Mouse (Mus musculus) neutrophil, adult 59 days (primary cell): ENCODE measurements around the gene Dcn. TPM values are rescaled to one million over a fixed set of nuclear protein-coding genes. Genes with fewer than 3 reads are reported as not detected.

ENCODE experiments used
- total RNA-seq, 2 experiments: library from RNA; stranded (reverse); gene quantifications; 1 replicate in 1 of 2; 2 replicates in 1 of 2; pipeline ENCODE4 v1.2.4; 2023

The Dcn gene
- 1 to 10 TPM in 1 of 2 experiments, under 1 TPM in 1; 0.84 to 1.8 TPM for total RNA-seq

DNA sequence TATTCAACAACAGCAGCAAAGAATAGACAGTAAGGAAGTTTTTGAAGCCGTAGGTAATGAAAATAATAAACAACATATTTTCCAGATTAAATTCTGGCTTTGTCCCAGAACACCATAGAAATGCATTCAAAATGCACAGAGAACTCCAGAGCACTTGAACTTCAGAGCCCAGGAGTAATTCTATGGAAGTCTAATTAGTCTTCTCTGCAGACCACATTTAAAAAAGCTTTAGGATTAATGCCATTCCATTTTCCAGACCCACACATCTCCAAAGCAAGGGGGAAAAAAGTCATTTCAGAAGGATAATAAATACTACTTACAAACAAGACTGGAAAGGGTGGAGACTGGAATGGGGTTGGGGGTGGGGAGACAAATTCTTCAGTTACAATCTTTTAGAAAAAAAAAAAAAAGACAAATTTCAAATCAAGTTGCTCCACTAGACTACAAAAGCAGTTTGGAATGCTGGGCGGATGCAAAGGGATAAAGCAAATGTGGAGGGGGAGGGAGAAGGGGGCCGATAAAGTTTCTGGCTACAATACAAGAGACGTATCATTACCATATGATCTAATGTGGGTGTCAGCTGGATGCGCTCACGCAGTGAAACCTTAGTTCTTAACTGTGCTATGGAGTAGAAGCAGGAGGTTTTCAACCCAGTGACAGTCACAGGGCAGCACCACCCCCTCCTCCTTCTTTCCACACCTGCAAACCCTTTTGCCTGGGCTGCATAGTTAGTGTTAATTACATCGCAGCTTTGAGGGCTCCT is at the start of gene Dcn:
Gene Dcn, plus strand, starts transcription at position 606 of the 763 bp plus-strand sequence.

DNA sequence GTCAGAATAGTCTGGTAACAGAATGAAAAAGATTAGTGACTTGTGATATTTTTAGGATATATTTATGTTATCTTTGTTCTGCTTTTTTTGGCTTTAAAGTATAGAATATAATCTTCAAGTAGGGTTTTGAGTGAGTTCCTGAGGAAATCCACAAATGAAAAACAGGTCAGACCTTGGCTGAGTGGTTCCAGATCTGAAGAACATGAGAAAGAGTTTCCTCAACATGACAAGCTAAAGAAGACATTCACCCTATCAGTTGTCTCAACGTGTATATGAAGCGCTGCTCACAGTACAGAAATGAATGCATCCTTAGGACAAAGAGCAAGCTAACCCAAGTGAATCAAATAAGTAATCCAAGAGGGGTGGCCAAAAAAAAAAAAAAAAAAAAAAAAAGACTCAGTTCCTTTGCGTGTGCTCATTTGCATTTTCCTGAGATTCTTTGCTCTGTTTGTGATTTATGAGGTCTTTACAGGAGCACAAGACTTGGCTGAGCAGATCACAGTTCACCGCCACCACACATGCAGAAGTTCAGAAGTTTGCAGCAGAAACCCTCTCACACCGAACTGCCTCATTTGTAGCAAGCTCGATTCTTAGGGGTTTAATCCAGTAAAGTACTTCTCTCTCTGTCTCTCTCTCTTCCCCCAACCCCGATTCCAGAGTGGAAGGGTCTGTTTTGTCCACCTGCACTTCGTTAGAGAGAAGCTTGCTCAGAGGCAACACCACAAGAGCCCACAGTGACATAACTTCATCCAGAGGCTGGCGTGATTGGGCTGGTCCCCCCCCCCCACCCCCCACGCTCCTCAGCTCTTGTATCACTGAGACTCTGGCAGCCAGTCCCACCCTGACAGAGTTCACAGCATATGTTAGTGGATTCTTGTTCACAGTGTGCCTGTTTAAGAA is 85.8 kb downstream of the Dcn start, which contains the start of gene Lum:
Gene Lum, plus strand, starts transcription at position 172 of the 900 bp plus-strand sequence.

Other genes starting within 250 kb of the Dcn start
- gene Lum, start 85.5 kb downstream of the Dcn start, total RNA-seq, result under 1 TPM in 1 of 2 experiments, not detected in 1; 0.33 TPM
- gene Kera, start 127.3 kb downstream of the Dcn start, total RNA-seq, result not detected
- gene Epyc, start 164.5 kb downstream of the Dcn start, total RNA-seq, result not detected
- gene Ccer1, start 213.4 kb downstream of the Dcn start, total RNA-seq, result not detected
- gene C030005K15Rik, start 247.1 kb downstream of the Dcn start, total RNA-seq, result not detected